Mouse (Mus musculus) macrophage (primary cell): ENCODE measurements around the gene Aup1. TPM values are rescaled to one million over a fixed set of nuclear protein-coding genes. Genes with fewer than 3 reads are reported as not detected.
A peak's percentile ranks its signal among the peaks of the same experiment; 100 is the strongest.

Experiments used
- H3K27ac ChIP-seq: fragments of 350-480 bp; formaldehyde crosslinking; 2 replicates; pipeline ENCODE4 v1.9.0; 2021
- H3K36me3 ChIP-seq: fragments of 350-480 bp; formaldehyde crosslinking; 2 replicates; pipeline ENCODE4 v1.9.0; 2021; ENCODE audit errors: inconsistent target
- H3K4me3 ChIP-seq: fragments of 350-480 bp; formaldehyde crosslinking; 2 replicates; pipeline ENCODE4 v1.9.0; 2021; ENCODE audit errors: inconsistent target
- H3K79me2 ChIP-seq: fragments of 350-480 bp; formaldehyde crosslinking; 2 replicates; pipeline ENCODE4 v1.9.0; 2021; ENCODE audit errors: inconsistent target
- WGBS: methylation state at CpG from one replicate; pipeline ENCODE4 v1.1.7; 2026; ENCODE audit warnings: inconsistent platforms; ENCODE audit not compliant: missing documents; 5-methylcytosine and 5-hydroxymethylcytosine counted together
- polyA plus RNA-seq: library from polyadenylated mRNA; stranded (reverse); fragments of 250-400 nt; gene quantifications from 3 replicates; pipeline ENCODE4 v1.2.4, GENCODE M21; 2018; ENCODE audit warnings: inconsistent platforms
- total RNA-seq, 78 experiments: library from RNA; depleted of rRNA; stranded (reverse); fragments of 250-400 nt; gene quantifications; 1 replicate in 9 of 78; 2 replicates in 24 of 78; 3 replicates in 43 of 78; 4 replicates in 2 of 78; pipeline ENCODE4 v1.2.4; 2018; ENCODE audit warnings: inconsistent platforms in 56 of 78

Gene Aup1
- 100 to 1,000 TPM; 162 to 586 (median 393) TPM for total RNA-seq (2018; cell fraction: chromatin; rRNA removed)
- total RNA-seq (2018; cell fraction: cytosol; rRNA removed): 100 to 1,000 TPM; 226 to 433 (median 334) TPM
- 100 to 1,000 TPM; 176 to 503 (median 306) TPM for total RNA-seq (2018; cell fraction: nucleus; rRNA removed)
- 192 to 272 TPM (median 246 TPM) in 3 replicates for polyA plus RNA-seq

DNA sequence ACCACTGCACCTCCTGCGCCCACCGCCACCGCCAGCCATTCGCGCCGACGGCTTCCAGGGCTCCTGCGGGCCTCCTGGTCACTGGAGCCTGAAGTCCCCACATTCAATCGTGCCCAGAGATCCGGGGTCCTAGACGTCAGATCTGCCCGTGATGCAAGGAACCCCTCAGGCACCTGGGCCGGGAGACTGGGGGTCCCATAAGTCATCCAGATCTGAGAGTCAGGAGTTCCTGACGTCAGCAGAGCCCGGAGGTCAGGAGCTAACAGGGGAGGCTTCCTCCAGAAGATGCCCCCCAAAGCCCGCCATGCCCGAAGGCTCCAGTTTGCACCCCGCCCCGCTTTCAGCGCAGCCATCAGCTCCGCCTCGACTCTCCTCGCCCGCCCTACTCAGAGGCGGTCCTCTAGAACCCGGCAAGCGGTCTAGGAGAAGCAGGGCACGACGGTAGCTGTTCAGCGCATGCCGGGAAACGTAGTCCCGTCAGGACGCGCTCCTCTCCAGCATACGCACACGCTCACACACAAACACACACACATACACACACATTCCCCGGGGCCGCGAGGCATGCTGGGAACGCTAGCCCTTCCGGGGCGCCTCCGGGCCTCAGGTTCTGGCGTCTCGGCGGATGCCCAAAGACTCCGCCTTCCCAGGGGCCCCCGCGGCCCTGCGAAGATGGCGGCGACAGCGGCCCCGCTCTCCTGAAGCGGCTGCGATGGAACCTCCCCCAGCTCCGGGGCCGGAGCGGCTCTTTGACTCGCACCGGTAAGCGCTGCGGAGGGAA lies at the start of gene Aup1:
Gene Aup1 (plus strand): TSS at position 448 of the 778 bp plus-strand sequence.
- Histone ChIP-seq H3K4me3 (peak within 1 kb of the TSS; percentile 82), H3K27ac (peak within 1 kb of the TSS; percentile 80), H3K79me2 (peaks cover 56% of the 10 kb centered on the region), H3K36me3 (peaks cover 35% of the 10 kb centered on the region; the same call in 1 of the 2 replicates)
- WGBS: 1% methylated on average over 57 of the region's 64 CpGs

DNA sequence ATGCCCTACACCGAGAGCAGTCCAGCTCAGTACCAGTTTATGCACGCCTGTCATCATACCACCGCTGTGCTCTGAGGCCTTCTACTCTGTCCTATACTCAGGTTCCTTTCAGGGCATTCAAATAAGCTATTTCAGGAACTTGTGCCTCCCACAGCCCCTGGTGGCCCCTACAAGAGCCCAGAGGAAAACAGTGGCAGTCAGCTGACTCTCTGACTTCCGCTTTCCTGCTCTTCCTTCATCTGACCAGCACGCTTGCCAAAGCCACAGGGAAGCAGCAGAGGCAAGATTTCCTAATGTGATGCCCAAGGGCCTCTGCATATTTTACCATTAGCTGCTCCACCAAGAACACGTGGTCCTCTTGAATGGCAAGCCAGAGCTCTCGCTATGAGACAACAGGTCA lies 49.4 kb upstream of the Aup1 start:
- Histone ChIP-seq H3K4me3 (peak overlapping the region; percentile 48), H3K79me2 (peaks cover 29% of the 10 kb centered on the region), H3K27ac (peak overlapping the region; percentile 99), H3K36me3 (no peaks in the 10 kb centered on the region)
- WGBS: under 1% methylated on average over 7 of the region's 7 CpGs

DNA sequence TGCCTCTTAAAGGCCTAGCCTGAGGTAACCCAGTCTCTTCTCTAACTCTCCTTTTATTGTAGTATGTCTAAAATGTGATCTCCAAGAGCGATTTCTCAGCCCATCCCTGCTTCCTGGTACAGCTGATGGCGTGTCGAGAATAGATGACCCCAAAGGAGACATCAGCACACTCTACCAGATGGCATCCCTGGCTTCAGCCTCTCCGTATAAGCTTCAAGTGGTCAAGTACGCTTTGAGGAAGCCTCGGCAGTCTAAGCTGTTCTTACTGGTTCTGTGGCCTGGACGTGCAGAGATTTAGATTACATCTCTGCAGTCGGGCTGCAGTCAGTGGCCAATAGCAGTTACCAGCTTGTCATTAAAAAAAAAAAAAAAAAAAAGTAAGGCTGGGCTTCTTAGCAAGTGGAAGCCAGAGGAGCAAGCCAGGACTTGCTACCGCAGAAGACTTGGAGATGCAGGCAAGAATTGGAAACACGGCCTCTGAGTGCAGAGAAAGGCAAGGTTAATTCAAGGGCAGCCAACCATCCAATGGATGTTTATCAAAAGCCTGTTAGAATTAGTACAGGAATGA lies 48.8 kb upstream of the Aup1 start:
- Histone ChIP-seq H3K79me2 (peaks cover 29% of the 10 kb centered on the region), H3K36me3 (no peaks in the 10 kb centered on the region), H3K4me3 (no peak overlapping the region), H3K27ac (peak overlapping the region; percentile 99)
- WGBS: 46% methylated on average over 10 of the region's 10 CpGs

DNA sequence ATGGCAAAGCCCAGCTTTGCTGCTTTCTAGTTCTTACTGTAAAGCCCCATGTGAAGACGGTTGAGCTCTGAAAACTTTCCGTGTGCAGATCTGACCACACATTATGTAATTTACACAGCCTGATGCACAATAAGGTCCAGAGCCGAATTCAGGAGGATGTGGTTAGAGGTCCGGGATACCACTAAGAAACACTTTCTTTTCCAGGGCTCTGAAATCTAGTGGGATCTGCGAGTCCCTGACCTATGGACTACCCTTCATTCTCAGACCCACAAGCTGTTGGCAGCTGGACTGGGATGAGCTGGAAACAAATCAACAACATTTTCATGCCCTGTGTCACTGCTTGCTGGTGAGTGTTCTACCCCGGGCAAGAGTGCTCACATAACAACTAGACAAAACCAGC lies 48.2 kb upstream of the Aup1 start:
- WGBS: 3% methylated on average over 6 of the region's 6 CpGs
- Histone ChIP-seq H3K36me3 (no peaks in the 10 kb centered on the region), H3K4me3 (no peak overlapping the region), H3K79me2 (peaks cover 29% of the 10 kb centered on the region), H3K27ac (peak overlapping the region; percentile 99)

DNA sequence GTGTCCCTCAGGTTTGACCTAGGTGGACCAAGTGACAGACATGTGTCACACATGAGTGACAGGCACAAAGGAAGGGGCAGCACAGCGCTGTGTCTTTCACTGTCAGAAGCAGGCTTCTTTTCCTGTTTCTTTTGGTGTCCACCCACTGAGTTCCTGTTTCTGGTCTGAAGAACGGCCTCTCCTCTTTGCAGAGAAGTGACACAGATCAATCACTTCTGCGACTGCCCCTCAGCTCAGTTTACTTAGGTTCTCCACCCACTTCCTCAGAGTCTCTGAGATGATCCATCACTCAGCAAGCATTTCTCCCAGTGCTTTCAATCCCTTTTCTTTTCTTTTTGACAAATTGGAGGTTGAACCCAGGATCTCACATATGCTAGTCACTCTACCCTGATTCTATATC lies 45.7 kb upstream of the Aup1 start:
- H3K4me3 ChIP-seq: no peak overlapping the region

DNA sequence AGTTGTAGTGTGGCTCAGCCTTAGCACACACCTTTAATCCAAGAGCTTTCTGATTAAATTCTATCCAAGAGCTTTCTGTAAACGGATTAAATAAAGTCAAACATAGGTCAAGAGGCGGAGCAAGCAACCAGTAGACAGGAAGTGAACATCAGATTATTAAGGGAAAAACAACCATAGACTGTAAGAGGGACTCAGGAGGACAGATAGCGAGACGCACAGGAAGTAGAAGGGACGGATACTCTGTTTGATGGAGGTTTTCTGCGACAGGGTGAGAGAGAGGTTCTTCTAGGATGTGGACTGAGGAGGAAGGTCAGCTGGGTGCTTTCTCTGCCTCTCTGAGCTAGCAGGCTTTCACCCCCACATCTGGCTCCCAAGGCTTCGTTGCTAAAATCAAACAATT lies 44.3 kb upstream of the Aup1 start:
- WGBS: 24% methylated on average over 7 of the region's 7 CpGs
- Histone ChIP-seq H3K36me3 (no peaks in the 10 kb centered on the region), H3K27ac (peak overlapping the region; percentile 76), H3K4me3 (no peak overlapping the region; the same call in 1 of the 2 replicates), H3K79me2 (no peaks in the 10 kb centered on the region)

More for the DNA sequence above, 45.7 kb upstream of the Aup1 start:
- H3K27ac ChIP-seq: peak overlapping the region; percentile 76
- 2% methylated on average over 3 of the region's 3 CpGs for WGBS
- H3K79me2 ChIP-seq: peaks cover 10% of the 10 kb centered on the region
- H3K36me3 ChIP-seq: no peaks in the 10 kb centered on the region

DNA sequence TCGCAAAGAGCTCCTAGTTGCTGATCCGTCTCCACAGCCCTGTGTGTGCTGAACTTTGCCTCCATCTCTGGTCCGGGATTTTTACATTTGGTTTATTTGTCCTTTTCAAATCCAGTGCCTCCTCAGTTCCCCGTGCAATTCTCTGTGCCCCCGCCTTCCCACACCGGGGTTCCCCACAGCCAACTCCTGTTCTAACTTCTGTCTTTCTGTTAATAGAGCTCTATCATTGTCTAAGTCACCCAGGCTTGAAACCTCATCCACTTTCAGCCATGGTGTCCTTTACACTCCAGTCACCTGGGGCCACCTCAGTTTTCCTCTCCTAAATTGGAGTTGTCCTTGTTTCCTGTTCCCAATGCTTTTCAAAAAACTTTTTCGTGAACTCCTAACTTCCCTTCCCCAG lies 43.1 kb upstream of the Aup1 start:
- H3K4me3 ChIP-seq: no peak overlapping the region
- 66% methylated on average over 7 of the region's 7 CpGs for WGBS
- H3K27ac ChIP-seq: no peak overlapping the region

DNA sequence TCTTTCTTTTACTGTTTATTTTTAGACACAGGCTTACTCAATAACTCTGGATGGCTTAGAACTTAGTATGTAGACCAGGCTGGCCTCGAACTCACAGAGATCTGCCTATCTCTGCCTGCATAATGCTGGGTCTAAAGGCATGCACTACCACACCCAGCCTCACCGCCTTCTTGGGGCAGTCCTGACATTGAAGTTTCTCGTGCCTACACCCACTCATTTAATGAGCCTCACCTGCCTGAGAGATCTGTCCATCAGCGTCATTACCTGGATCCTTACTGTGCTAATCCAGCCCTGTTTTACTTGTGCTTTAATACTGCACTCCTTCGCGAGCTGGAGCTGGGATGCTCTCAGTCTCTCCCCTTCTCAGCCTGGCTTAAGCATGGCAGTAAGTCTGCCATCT lies 42.6 kb upstream of the Aup1 start:
- H3K36me3 ChIP-seq: no peaks in the 10 kb centered on the region
- no peak overlapping the region for H3K4me3 ChIP-seq
- no peaks in the 10 kb centered on the region for H3K79me2 ChIP-seq
- H3K27ac ChIP-seq: no peak overlapping the region
- WGBS: 92% methylated on average over 6 of the region's 6 CpGs

More for the DNA sequence above, 43.1 kb upstream of the Aup1 start:
- no peaks in the 10 kb centered on the region for H3K36me3 ChIP-seq
- H3K79me2 ChIP-seq: no peaks in the 10 kb centered on the region

DNA sequence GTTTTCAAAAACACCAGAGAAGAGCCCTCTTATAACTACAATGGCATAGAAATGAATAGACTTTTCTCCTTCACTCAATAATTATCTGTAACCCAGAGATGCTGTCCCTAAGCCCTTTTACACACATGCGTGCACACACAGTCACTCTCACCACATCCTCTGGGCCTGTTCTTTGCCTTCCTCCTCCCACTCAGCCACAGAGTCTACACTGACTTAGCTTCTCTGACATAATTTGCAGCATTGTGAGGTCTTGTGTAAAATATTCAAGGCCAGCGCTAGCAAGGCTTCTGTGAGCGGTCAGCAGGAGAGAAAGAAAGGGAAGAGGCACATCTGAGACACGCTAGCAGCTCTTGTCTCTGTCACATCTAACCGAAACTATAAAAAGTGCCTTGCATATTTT lies 40.9 kb upstream of the Aup1 start:
- 8% methylated on average over 5 of the region's 5 CpGs for WGBS
- Histone ChIP-seq H3K27ac (peak overlapping the region; percentile 85), H3K4me3 (no peak overlapping the region), H3K36me3 (no peaks in the 10 kb centered on the region), H3K79me2 (no peaks in the 10 kb centered on the region)

DNA sequence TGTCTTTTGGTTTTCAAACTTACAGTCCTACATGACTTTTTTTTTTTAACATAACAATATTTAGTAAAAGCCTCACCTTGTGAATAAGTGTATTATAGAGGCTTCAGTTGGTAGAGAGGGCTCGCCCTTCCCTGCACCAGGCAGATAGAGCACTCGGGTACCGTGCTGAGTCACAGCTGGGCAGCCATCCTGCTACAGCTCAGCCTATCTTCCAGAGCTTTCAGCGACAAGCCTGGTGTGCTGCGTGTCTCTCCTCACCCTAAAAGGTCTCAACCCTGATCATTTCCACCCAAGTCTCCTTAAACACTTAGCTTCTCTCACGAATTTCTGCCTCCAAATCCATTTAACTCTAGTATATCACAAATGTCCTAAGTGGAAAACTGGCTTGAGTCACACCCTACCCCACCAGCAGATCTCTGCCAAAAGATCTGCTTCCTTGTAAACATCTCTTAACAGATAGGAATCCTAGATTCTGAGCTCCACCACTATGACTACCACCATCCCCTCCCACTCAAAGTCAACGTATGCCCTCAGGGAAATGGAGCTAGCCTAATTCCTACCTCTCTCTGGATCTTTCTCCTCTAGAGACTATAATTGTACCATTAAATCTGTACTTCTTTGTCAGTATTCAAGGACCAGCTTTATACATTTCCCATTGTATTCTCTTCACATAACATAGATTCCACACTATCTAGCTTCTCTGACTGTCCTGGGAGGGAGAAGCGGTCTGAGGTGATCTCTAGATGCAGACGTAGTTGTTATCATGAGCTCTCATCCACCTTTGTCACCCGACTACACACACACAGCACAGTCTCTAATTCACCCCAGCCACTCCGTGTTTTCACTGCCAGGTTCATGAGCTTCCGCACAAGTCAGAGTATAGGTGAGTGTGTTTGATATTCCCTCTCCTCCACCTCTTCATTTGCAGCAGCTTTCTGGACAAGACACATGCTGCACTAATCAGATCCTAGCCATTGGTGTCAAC lies 39.5 kb upstream of the Aup1 start:
- WGBS: 62% methylated on average over 12 of the region's 12 CpGs
- H3K27ac ChIP-seq: peak overlapping the region; percentile 85
- H3K4me3 ChIP-seq: no peak overlapping the region

DNA sequence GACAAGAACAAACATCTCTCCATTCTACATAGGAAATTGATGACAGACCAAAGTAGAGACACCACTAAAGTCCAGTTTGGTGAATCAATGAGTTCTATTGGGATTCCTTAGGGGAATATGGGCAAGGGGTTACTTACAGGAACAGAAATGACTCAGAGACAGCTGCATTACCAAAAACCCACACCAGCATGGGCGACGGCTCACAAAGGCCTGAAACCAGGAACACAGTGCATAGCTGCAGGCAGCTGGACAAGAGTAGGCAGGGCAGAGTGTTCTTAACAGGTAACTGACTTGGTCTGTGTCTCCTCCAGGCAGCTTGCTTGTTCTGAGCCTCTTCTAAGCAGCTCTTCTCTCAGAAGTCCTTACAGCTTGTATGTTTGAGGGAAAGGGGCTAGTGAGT lies 38.6 kb upstream of the Aup1 start:
- WGBS: 91% methylated on average over 2 of the region's 2 CpGs
- H3K4me3 ChIP-seq: no peak overlapping the region
- H3K27ac ChIP-seq: no peak overlapping the region

More for the DNA sequence above, 39.5 kb upstream of the Aup1 start:
- Histone ChIP-seq H3K36me3 (no peaks in the 10 kb centered on the region), H3K79me2 (no peaks in the 10 kb centered on the region)

DNA sequence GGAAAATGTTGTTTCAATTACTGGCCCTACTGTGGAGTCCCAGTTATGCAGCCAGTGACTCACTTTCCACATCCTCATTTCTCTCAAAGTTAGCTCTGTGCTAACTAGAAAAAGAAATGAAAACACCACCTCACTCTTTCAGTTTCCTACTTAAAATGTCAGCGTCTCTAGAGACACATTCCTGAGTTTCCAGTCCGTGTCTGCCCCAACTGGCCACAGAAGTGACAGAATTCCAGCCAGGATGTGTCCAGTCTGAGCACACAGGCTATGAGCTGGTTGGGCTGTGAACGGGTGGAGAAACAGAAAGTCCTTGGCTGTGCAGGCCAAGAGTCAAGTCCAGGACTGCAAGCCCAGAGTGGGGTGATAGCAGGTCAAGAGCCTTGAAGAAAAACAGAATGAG lies 37.1 kb upstream of the Aup1 start:
- Histone ChIP-seq H3K79me2 (no peaks in the 10 kb centered on the region), H3K4me3 (no peak overlapping the region), H3K27ac (peak overlapping the region; percentile 85), H3K36me3 (no peaks in the 10 kb centered on the region)
- WGBS: 43% methylated on average over 3 of the region's 3 CpGs

More for the DNA sequence above, 38.6 kb upstream of the Aup1 start:
- Histone ChIP-seq H3K36me3 (no peaks in the 10 kb centered on the region), H3K79me2 (no peaks in the 10 kb centered on the region)

DNA sequence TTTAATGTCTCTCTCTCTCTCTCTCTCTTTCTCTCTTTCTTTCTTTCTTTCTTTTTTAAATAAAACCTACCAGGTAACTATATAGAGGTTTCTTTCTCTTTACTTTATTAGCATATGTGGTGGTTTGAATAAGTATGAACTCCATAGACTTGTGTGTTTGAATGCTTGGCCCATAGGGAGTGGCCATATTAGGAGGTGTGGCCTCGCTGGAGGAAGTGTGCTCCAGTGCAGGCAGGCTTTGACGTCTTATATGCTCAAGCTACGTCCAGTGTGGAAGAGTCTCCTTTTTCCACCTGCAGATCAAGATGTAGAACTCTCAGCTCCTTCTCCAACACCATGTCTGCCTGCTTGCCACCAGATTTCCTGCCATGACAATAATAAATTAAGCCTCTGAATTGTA lies 35.3 kb upstream of the Aup1 start:
- Histone ChIP-seq H3K27ac (no peak overlapping the region), H3K4me3 (no peak overlapping the region), H3K79me2 (no peaks in the 10 kb centered on the region), H3K36me3 (no peaks in the 10 kb centered on the region)
- 90% methylated on average over 3 of the region's 3 CpGs for WGBS

DNA sequence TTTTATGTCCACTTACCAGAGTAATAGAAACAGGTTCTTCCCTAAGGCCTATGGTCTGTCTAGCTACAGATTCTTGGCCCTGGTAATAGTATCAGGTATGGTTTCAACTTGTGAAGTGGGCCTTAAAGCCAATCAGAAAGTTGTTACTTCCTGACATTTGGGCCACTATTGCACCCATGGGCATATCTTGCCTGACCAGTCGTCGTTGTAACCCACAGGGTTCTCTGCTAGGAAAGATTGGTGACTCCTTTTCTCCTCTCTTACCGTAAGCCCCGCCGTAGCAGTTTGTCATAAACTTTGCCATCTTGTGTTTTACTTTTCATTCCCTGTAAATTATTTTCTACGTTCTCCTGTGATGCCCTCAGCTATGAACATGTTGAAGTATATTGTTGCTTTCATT lies 34.2 kb upstream of the Aup1 start:
- H3K27ac ChIP-seq: no peak overlapping the region
- 87% methylated on average over 6 of the region's 6 CpGs for WGBS
- no peaks in the 10 kb centered on the region for H3K79me2 ChIP-seq
- no peak overlapping the region for H3K4me3 ChIP-seq
- no peaks in the 10 kb centered on the region for H3K36me3 ChIP-seq
